In genomic region chr2:151544673-151545072, GRCm38 (mm10) we compare ENCODE assay signal across 8 mouse cellular contexts. TPM values are rescaled to one million over a fixed set of nuclear protein-coding genes. Genes with fewer than 3 reads are reported as not detected.
A peak's percentile ranks its signal among the peaks of the same experiment; 100 is the strongest.
DNase-seq lines count a peak whose midpoint lies in the region; ATAC-seq and TF ChIP-seq lines count a peak whose summit lies in the region.

No protein-coding gene starts in this region.

- peak overlapping the region; percentile 47 for H3K9ac ChIP-seq in lung, embryonic 16.5 days (ENCODE audit: low read length)

- H3K36me3 ChIP-seq in lung, embryonic 16.5 days (ENCODE audit: control insufficient read depth, insufficient read depth, low read length) = peaks cover 12% of the 10 kb centered on the region

- no peak for DNase-seq in cerebellum, adult 2 months
- no peak for DNase-seq in cerebellum, postnatal 25 days
- no peak for DNase-seq in lung, postnatal 10 days
- peak; percentile 81 for DNase-seq in layer of hippocampus, adult 9-11 months
- DNase-seq in testis, postnatal 10 days (ENCODE audit: low spot score) = peak; percentile 51
- no peak for DNase-seq in cerebellum, postnatal 14 days
- no peak for DNase-seq in spleen, adult 12 weeks (ENCODE audit: low spot score)

- H3K4me1 ChIP-seq in cerebellum, adult 2 months (ENCODE audit: control insufficient read depth, insufficient read depth, low read length) = peaks cover 19% of the 10 kb centered on the region
- H3K4me1 ChIP-seq in lung, embryonic 16.5 days (replicated peaks; ENCODE audit: control insufficient read depth, insufficient read depth, low read length) = peaks cover 29% of the 10 kb centered on the region

- peak overlapping the region; percentile 13; the same call in 1 of the 2 replicates for H3K27ac ChIP-seq in cerebellum, adult 2 months (ENCODE audit: insufficient read depth, low read length)
- no peak overlapping the region for H3K27ac ChIP-seq in lung, embryonic 16.5 days (ENCODE audit: low read length)

- no peak for ATAC-seq in lung, embryonic 16.5 days (ENCODE audit: low read depth)

- 46% methylated on average over 6 of the region's 6 CpGs for WGBS in cerebellum, adult 2 months
- 53% methylated on average over 6 of the region's 6 CpGs for WGBS in lung, embryonic 16.5 days

- no peaks in the 10 kb centered on the region for H3K9me3 ChIP-seq in lung, embryonic 16.5 days (ENCODE audit: control insufficient read depth, low read length)

- no peak for TF ChIP-seq POLR2A in cerebellum, adult 2 months (IDR thresholded peaks at IDR 0.05; ENCODE audit: borderline replicate concordance, insufficient read depth, low read length)

- TF ChIP-seq CTCF in cerebellum, adult 2 months (IDR thresholded peaks at IDR 0.05; ENCODE audit: borderline replicate concordance, insufficient read depth, low read depth, low read length) = no peak

- no peak overlapping the region for H3K4me3 ChIP-seq in cerebellum, adult 2 months (replicated peaks; ENCODE audit: insufficient read depth, low read depth, low read length)
- H3K4me3 ChIP-seq in lung, embryonic 16.5 days (ENCODE audit: low read length) = peak overlapping the region; percentile 97

- H3K4me2 ChIP-seq in lung, embryonic 16.5 days (ENCODE audit: low read depth, low read length) = peak overlapping the region; percentile 61

- H3K27me3 ChIP-seq in cerebellum, adult 2 months (ENCODE audit: control insufficient read depth, insufficient read depth, low read length) = no peaks in the 10 kb centered on the region
- no peaks in the 10 kb centered on the region for H3K27me3 ChIP-seq in lung, embryonic 16.5 days (ENCODE audit: control insufficient read depth, insufficient read depth, low read depth, low read length)

RNA-seq across cellular contexts. Expression of gene Fkbp1a, which starts 2.4 kb away (rescaled TPM):
- polyA plus RNA-seq in cerebellum, adult 2 months (2012; rRNA removed) = 271 and 283 TPM in 2 replicates
- 699 and 778 TPM in 2 replicates for polyA plus RNA-seq in lung, embryonic 16.5 days (2015; fragmentation: Nextera tagmentation; extraction: Ambion mirVana)

RNA-seq across cellular contexts. Expression of gene Sdcbp2, which starts 27.7 kb away (rescaled TPM):
- polyA plus RNA-seq in cerebellum, adult 2 months (2012; rRNA removed) = 1.2 and 1.3 TPM in 2 replicates
- 0.74 and 1.2 TPM in 2 replicates for polyA plus RNA-seq in lung, embryonic 16.5 days (2015; fragmentation: Nextera tagmentation; extraction: Ambion mirVana)

RNA-seq across cellular contexts. Expression of gene Nsfl1c, which starts 50.7 kb away (rescaled TPM):
- polyA plus RNA-seq in cerebellum, adult 2 months (2012; rRNA removed) = 146 TPM in 2 replicates
- 192 and 200 TPM in 2 replicates for polyA plus RNA-seq in lung, embryonic 16.5 days (2015; fragmentation: Nextera tagmentation; extraction: Ambion mirVana)

Comparison
In these comparisons a context has a peak if more than half of its experiments do, and no peak if none do; other contexts are left out.
1. DNase-seq: peak in layer of hippocampus, adult 9-11 months (single experiment) and testis, postnatal 10 days (single experiment); none in cerebellum, adult 2 months (0 of 2), cerebellum, postnatal 25 days (0 of 2), lung, postnatal 10 days (single experiment), cerebellum, postnatal 14 days (0 of 2) and spleen, adult 12 weeks (single experiment).